Mouse (Mus musculus) myocyte (in vitro differentiated cells): ENCODE measurements around the gene Cenpa.

Source experiments
- MAX ChIP-seq: IDR thresholded peaks from one replicate; pipeline ENCODE4 v1.6.1; 2011; ENCODE audit warnings: low read depth, mild to moderate bottlenecking, control low read depth
- POLR2A ChIP-seq: IDR thresholded peaks from one replicate; pipeline ENCODE4 v1.6.1; 2011; ENCODE audit warnings: low read depth, mild to moderate bottlenecking, control low read depth, moderate library complexity; ENCODE audit not compliant: insufficient read length

GRCm38 (mm10) chr5:30659042-30659441 is 7.5 kb upstream of the Cenpa start:
- TF ChIP-seq POLR2A = no peak
- TF ChIP-seq MAX = no peak
